Mouse (Mus musculus): ENCODE data around the gene Tipin. TPM values are rescaled to one million over a fixed set of nuclear protein-coding genes. Genes with fewer than 3 reads are reported as not detected.
"Not testable (repeated sequence)": the region's sequence is repeated elsewhere in the genome, so short reads cannot be mapped to it uniquely, and the experiment has no call there.

Gene Tipin
- polyA plus RNA-seq, 1 experiment from 2014 or later: 22.0 TPM

DNA sequence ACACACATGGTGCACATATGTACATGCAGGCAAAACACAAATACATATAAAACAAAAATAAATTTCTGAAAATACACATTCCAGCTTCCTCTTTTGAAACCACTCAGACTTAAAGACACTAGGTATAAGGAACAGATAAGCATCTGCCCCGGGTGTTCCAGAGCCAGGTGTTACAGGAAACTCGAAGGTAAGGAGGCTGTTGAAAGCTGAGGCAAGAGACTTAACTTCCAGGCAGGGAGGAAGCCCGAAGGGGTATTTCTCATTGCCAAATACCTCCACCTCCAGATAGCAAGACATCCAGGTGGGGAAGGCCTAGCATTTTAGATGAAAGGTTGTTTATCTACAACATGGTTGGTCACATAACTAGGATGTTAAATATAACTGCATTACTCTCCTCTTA, 26.0 kb upstream of the Tipin start:
- Histone ChIP-seq H3K27ac (no peak overlapping the region), H3K4me3 (ENCODE audit: inconsistent target) (no peak overlapping the region), H3K36me3 (ENCODE audit: inconsistent target) (no peaks in the 10 kb centered on the region), H3K79me2 (ENCODE audit: inconsistent target) (peaks cover 26% of the 10 kb centered on the region)
- 53% methylated on average over 3 of the region's 3 CpGs for WGBS (ENCODE audit: missing documents)

GRCm38 (mm10) chr9:64256204-64256603, 25.2 kb upstream of the Tipin start:
- Histone ChIP-seq H3K36me3 (ENCODE audit: inconsistent target) (no peaks in the 10 kb centered on the region), H3K79me2 (ENCODE audit: inconsistent target) (peaks cover 18% of the 10 kb centered on the region), H3K4me3 (ENCODE audit: inconsistent target) (no peak overlapping the region), H3K27ac (no peak overlapping the region)
- WGBS (ENCODE audit: missing documents): 97% methylated on average over 3 of the region's 3 CpGs

GRCm38 (mm10) chr9:64259906-64260305, 21.5 kb upstream of the Tipin start:
- no peaks in the 10 kb centered on the region for H3K79me2 ChIP-seq (ENCODE audit: inconsistent target)
- H3K36me3 ChIP-seq (ENCODE audit: inconsistent target): no peaks in the 10 kb centered on the region
- no peak overlapping the region for H3K4me3 ChIP-seq (ENCODE audit: inconsistent target)
- no peak overlapping the region for H3K27ac ChIP-seq
- WGBS (ENCODE audit: missing documents): 86% methylated on average over 5 of the region's 5 CpGs

- Histone ChIP-seq H3K4me3 (ENCODE audit: inconsistent target) (no peak overlapping the region), H3K36me3 (ENCODE audit: inconsistent target) (no peaks in the 10 kb centered on the region), H3K79me2 (ENCODE audit: inconsistent target) (no peaks in the 10 kb centered on the region), H3K27ac (no peak overlapping the region)
- 78% methylated on average over 4 of the region's 4 CpGs for WGBS (ENCODE audit: missing documents)
Measured at GRCm38 (mm10) chr9:64261023-64261422, 20.4 kb upstream of the Tipin start.

- Histone ChIP-seq H3K27ac (no peak overlapping the region), H3K4me3 (ENCODE audit: inconsistent target) (no peak overlapping the region), H3K79me2 (ENCODE audit: inconsistent target) (no peaks in the 10 kb centered on the region), H3K36me3 (ENCODE audit: inconsistent target) (no peaks in the 10 kb centered on the region)
- 79% methylated on average over 1 of the region's 1 CpGs for WGBS (ENCODE audit: missing documents)
Measured at GRCm38 (mm10) chr9:64264813-64265212, 16.6 kb upstream of the Tipin start.

GRCm38 (mm10) chr9:64267231-64267630, 14.2 kb upstream of the Tipin start:
- H3K79me2 ChIP-seq (ENCODE audit: inconsistent target): no peaks in the 10 kb centered on the region
- H3K27ac ChIP-seq: no peak overlapping the region
- 85% methylated on average over 1 of the region's 1 CpGs for WGBS (ENCODE audit: missing documents)
- H3K36me3 ChIP-seq (ENCODE audit: inconsistent target): no peaks in the 10 kb centered on the region
- no peak overlapping the region for H3K4me3 ChIP-seq (ENCODE audit: inconsistent target)

DNA sequence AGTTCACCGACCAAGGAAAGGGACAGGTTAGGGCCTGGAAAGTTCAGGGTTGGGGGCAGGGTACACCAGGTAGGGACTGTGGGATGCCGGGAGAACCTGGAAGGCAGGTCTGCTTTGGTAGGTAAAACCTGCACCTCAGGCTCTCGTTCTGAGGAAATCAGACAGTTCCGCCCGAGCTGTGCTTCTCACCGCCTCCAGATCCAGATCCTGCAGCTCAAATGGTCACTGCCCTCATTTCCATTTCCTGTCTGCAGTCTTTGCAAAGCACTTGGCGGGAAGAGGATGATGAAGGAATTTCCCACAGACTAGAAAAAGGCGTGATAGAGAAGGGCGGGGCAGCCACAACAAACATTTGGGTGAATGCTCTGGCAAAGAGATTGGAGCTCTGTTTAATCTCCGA, 13.2 kb upstream of the Tipin start:
- 77% methylated on average over 9 of the region's 10 CpGs for WGBS (ENCODE audit: missing documents)
- no peak overlapping the region for H3K4me3 ChIP-seq (ENCODE audit: inconsistent target)
- no peaks in the 10 kb centered on the region for H3K79me2 ChIP-seq (ENCODE audit: inconsistent target)
- no peaks in the 10 kb centered on the region for H3K36me3 ChIP-seq (ENCODE audit: inconsistent target)
- no peak overlapping the region for H3K27ac ChIP-seq

DNA sequence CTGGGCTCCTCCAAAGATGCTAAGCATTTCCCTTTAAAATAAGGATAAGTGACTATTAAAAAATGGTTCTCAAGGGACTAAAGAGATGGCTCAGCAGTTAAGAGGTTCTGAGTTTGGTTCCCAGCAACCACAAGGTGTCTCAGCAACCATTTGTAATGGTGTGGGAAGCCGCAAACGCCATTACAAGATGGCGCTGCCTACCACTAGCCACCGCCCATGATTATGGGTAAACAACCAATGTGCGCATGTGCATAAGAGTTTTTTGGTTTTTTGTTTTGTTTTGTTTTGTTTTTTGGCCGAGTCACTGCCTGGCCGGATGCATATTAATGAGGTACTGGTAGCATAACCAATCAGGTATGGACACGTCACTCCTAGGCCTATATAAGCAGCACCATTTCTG, 12.5 kb upstream of the Tipin start:
- H3K36me3 ChIP-seq (ENCODE audit: inconsistent target); H3K27ac ChIP-seq; H3K79me2 ChIP-seq (ENCODE audit: inconsistent target); H3K4me3 ChIP-seq (ENCODE audit: inconsistent target): not testable (repeated sequence)
- WGBS (ENCODE audit: missing documents): 91% methylated on average over 7 of the region's 8 CpGs

GRCm38 (mm10) chr9:64271249-64271648, 10.1 kb upstream of the Tipin start:
- H3K27ac ChIP-seq: no peak overlapping the region
- no peaks in the 10 kb centered on the region for H3K79me2 ChIP-seq (ENCODE audit: inconsistent target)
- WGBS (ENCODE audit: missing documents): 51% methylated on average over 3 of the region's 3 CpGs
- H3K4me3 ChIP-seq (ENCODE audit: inconsistent target): no peak overlapping the region
- H3K36me3 ChIP-seq (ENCODE audit: inconsistent target): no peaks in the 10 kb centered on the region

DNA sequence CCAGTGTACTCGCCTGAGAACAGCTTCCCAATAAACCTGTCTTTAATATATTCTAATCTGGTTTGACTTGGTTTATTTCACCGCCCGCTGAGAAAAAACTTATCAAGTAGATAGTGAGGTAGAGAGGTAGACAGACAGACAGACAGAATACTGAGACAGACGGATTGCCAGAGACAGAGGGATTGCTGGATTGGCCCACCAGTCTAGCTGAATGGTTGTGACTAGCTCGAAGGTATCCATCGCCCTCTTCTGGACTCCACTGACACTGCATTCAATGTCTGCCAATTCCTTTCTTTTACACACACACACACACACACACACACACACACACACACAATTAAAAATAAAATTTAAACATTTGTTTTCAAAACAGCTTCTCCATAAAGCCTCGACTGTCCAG, 8.8 kb upstream of the Tipin start:
- Histone ChIP-seq H3K27ac (no peak overlapping the region), H3K79me2 (ENCODE audit: inconsistent target) (no peaks in the 10 kb centered on the region), H3K36me3 (ENCODE audit: inconsistent target) (no peaks in the 10 kb centered on the region), H3K4me3 (ENCODE audit: inconsistent target) (no peak overlapping the region)
- WGBS (ENCODE audit: missing documents): 58% methylated on average over 7 of the region's 7 CpGs

DNA sequence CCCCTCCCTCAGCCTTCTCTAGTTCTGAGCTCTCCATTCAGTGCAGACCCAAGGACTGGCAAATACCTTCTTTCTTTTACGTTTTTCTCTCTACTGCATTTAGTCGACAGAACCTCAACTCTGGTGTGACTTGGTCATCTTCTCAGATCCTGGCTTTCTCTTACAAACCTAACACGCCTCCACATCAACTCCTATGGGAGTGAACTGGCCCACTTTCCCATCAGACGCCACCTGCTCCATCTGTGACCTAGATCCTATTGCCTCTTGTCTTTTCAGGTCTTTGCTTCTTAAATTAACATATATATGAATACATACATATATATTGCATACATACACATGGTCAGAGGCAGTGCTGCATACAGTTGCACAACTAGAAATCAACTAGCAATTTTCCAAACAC, 7.6 kb upstream of the Tipin start:
- Histone ChIP-seq H3K27ac (no peak overlapping the region), H3K36me3 (ENCODE audit: inconsistent target) (no peaks in the 10 kb centered on the region), H3K4me3 (ENCODE audit: inconsistent target) (no peak overlapping the region), H3K79me2 (ENCODE audit: inconsistent target) (no peaks in the 10 kb centered on the region)
- WGBS (ENCODE audit: missing documents): 84% methylated on average over 4 of the region's 4 CpGs

DNA sequence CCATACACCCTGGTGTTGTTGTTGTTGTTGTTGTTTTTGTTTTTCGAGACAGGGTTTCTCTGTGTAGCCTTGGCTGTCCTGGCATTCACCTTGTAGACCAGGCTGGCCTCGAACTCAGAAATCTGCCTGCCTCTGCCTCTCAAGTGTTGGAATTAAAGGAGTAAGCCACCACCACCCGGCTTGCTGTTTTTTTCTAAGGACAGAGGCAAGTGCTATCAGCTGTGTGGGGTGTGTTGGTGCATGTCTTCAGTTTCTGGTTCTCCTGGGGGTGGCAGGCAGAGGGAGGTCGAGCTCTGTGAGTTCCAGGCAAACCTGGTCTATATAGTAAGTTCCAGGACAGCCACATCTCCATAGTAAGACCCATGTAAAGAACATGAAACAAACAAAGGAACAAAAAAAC, 7.1 kb upstream of the Tipin start:
- no peak overlapping the region for H3K27ac ChIP-seq
- 85% methylated on average over 4 of the region's 4 CpGs for WGBS (ENCODE audit: missing documents)
- H3K79me2 ChIP-seq (ENCODE audit: inconsistent target): no peaks in the 10 kb centered on the region
- no peaks in the 10 kb centered on the region for H3K36me3 ChIP-seq (ENCODE audit: inconsistent target)
- H3K4me3 ChIP-seq (ENCODE audit: inconsistent target): no peak overlapping the region

DNA sequence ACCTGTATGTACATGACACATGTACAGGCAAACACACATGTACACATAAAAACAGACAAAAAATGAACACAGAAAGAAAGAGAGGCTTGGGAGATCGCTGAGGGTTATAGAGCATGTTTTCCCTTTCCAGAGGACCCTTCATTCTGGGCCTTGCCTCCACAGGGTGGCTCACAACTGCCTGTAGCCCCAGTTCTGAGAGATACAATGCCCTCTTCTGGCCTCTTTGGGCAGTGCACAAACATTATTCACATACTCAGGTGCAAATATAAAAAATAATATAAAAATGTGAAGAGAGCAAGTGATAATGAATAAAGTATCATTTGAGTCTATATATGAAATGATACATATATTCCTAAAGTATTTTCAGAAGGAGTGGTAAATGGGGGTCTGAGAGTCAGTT, 6.5 kb upstream of the Tipin start:
- 60% methylated on average over 1 of the region's 1 CpGs for WGBS (ENCODE audit: missing documents)
- Histone ChIP-seq H3K36me3 (ENCODE audit: inconsistent target) (no peaks in the 10 kb centered on the region), H3K27ac (no peak overlapping the region), H3K4me3 (ENCODE audit: inconsistent target) (no peak overlapping the region), H3K79me2 (ENCODE audit: inconsistent target) (no peaks in the 10 kb centered on the region)

GRCm38 (mm10) chr9:64277706-64278105, 3.7 kb upstream of the Tipin start:
- Histone ChIP-seq H3K36me3 (ENCODE audit: inconsistent target) (no peaks in the 10 kb centered on the region), H3K4me3 (ENCODE audit: inconsistent target) (no peak overlapping the region), H3K27ac (no peak overlapping the region), H3K79me2 (ENCODE audit: inconsistent target) (peaks cover 11% of the 10 kb centered on the region)
- 59% methylated on average over 7 of the region's 8 CpGs for WGBS (ENCODE audit: missing documents)

DNA sequence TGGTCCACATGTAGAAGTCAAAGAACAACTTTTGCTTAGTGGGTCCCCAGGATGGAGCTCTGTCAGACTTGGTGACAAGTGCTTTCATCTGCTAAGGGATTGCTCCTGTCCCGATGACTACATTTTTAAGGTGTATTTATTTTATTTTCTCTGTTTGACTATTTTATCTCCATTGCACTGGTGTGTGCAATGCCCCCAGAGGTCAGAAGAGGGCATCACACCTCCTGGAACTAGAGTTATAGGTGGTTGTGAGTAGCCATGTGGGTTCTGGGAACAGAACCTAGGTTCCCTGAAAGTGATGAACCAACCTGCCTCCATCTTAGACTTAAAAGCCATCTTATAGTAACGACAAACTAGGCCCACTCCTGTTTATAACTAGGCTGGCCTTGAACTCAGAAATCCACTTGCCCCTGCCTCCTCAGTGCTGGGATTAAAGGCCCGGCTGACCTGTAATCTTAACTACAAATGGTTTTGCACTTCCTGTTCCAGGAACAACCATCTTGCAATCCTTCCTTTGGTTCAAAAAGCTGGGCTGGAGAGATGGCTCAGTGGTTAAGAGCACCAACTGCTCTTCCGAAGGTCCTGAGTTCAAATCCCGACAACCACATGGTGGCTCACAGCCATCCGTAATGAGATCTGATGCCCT, 2.6 kb upstream of the Tipin start:
- Histone ChIP-seq H3K79me2 (ENCODE audit: inconsistent target) (peaks cover 21% of the 10 kb centered on the region), H3K27ac (no peak overlapping the region), H3K36me3 (ENCODE audit: inconsistent target) (no peaks in the 10 kb centered on the region), H3K4me3 (ENCODE audit: inconsistent target) (no peak overlapping the region)
- 91% methylated on average over 6 of the region's 6 CpGs for whole genome bisulfite sequencing (ENCODE audit: missing documents)

DNA sequence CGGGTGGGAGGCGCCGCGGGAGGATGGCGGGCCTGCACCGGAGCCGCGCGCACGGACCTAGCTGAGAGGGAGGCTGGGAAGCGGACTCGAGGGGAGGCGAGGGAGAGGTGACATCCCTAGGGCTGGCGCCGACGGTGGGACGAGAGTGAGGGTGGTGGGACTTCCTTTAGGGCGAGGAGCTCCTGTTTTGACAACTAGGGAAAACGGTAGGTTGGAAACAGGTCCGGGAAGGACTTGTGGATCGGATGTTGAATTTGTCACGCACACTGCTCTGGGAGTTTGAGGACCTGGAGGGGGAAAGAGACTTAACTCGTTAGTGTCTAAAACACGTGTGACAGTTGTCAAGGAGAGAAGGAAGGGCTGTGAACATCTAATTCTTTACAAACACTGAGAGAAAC, 399 bp downstream of the Tipin start:
- H3K79me2 ChIP-seq (ENCODE audit: inconsistent target): peaks cover 47% of the 10 kb centered on the region
- H3K4me3 ChIP-seq (ENCODE audit: inconsistent target): peak overlapping the region; percentile 70
- H3K36me3 ChIP-seq (ENCODE audit: inconsistent target): no peaks in the 10 kb centered on the region
- peak overlapping the region; percentile 49 for H3K27ac ChIP-seq
- WGBS (ENCODE audit: missing documents): 0% methylated on average over 24 of the region's 24 CpGs
